Mouse (Mus musculus): ENCODE data around the gene Tcp11.

Tcp11 gene

DNA sequence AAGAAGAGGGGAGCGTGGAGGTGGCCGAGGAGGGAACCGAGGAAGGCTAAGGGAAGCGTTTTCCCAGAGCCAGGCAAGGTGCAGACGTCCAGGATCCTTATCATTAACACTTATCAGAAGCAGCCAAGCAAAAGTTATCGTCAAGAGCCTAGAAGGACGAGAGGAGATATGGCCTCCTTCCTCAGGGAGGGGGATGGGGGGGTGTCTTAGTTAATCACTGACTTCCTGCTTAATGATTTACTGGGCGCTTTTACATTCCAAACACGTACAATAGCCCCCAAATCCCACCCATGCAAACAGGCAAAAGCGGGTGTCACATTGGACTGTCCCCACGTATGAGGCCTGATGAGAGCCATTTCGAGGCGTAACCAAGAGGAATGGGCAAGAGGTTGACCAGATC is 2.4 kb upstream of the Tcp11 start:
- DNase-seq, result no peak

DNA sequence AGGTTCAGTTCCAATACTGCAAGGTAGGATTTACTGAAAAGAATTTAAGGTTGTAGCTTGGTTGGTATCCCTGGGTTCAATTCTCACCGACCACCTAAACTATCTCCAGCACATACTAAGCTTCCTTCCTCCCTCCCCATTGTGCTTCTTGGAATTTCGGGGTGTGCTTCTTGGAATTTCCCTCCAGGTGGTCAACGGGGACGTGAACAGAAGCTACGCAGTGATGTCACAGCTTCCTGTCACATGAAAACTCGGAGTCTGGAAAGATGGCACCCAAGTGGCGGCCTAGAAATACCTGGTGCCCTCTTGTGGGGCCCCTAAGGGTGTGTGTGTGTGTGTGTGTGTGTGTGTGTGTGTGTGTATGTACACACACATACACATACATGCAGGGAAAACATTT is 1.4 kb upstream of the Tcp11 start:
- no peak for DNase-seq

DNA sequence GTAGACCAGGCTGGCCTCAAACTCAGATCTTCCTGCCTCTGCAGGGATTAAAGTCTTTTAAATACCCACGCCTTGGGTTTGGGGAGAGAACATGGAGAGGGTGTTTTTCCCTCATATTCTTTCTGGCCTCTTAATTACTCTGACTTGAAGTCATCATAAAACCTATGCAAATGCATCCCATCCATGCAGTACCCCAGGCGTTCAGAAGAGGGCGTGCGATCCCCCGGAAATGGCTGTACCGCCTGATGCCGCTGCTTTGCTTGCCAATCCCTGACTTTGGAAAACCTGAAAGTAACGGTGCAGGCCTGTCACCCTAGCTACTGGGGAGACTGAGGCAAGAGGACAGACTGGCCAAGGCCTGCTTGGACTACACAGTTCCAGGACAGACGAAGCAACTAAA is 946 bp upstream of the Tcp11 start:
- DNase-seq, result no peak

DNA sequence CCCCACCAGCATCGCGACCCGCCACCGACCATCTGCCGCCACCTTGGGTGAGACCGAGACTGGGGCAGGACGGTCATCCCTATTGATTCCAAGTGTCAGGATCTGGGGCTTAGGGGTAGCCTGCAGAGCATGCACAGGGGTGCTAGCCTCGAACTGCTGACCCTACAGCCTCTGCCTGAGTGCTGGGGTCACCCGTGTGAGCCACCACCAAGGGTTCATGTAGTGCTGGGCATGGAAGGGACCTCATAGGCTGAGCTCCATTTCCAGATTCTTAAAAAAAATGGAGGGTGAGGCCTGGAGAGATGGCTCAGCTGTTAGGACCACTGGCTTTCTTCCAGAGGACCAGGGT is 352 bp upstream of the Tcp11 start:
- DNase-seq, result no peak

DNA sequence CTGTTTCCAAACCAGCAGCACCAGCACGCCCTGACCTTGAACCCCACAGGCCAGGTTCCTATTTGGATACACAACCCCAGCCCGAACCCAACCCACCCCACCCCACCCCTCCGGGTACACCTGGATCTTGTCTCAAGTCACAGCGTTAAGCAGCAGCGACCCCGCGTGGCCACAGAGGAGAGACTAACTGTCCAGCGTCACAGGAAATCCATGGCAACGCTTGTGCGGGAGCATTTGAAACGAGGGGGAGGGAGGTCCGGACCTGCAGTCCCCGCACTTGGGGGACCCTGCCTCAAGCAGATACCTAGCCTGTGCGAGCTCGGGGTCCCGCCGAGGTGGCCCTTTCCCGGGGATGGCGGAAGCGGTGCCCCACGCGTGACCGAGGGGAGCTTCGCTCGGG is 821 bp downstream of the Tcp11 start:
- peak; percentile 66 for DNase-seq

DNA sequence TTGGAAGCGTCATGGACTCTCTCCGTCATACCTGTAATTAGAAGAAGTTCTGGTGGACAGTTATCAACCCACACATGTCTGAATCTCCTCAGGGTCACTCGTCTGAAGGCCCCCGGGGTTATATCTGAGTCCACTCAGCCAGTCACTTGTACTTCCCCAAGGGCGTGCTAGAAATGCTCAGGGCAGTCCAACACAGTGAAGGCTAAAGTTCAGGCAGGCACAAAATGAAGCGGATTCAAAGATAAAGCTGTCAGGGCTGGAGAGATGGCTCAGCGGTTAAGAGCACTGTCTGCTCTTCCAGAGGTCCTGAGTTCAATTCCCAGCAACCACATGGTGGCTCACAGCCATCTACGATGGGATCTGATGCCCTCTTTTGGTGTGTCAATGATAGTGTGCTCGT is 2.4 kb downstream of the Tcp11 start:
- no peak for DNase-seq

DNA sequence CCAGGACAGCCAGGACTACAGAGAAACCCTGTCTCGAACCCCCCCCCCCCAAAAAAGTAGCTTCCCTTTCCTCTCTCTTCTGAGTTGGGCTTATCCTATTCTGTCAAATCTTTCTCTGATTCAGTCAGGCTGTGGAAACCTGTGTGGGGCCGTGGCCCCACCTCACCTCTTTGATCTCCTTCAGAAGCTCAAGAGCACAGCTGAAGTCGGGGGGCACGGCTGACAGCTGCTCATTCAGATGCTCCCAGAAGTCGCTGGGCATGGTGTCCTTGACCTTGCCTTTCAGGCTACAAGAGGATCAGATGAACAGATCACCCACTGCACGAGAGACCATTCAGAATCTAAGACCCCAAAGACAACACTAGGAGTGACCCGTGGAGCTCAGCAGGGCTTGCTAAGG is 6.0 kb downstream of the Tcp11 start:
- DNase-seq, result no peak

DNA sequence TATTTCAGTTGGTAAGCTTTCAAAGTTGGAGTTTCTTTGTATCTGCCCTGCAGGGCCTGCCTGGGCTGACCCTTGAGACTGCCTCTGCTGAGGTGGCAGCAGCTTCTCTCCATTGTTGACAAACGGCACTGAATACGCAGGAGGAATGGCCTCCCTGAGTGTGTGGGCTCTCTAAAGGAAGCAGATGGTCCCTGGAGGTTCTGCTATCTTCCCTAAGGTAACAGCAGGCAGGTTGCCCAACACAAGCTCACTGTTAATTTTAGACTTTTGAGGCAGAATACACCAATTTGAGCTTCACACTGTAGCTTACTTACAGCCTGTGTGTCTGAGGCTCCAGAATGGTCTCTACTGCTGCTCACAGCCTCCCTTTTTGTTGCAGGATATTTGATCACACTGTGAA is 7.7 kb downstream of the Tcp11 start:
- DNase-seq, result peak; percentile 45

DNA sequence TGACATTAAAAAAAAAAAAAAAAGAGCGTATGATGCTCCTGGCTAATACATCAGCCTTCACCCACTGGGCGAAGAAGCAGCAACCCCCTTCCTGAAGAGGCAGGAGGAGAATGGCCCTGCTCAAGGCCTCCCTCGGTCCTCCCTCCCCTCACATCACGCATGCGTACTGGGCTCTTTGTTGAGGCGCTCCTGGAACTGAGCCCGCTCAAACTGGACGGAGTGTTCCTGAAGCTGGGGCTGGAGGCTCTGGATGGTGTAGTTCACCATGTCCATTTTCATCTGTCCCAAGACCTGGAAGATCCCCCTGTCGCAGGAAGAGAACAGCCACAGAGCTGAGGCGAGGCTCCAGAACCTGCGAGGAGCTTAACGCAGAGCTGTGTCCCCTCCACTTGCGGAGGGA is 10.2 kb downstream of the Tcp11 start:
- DNase-seq, result no peak

DNA sequence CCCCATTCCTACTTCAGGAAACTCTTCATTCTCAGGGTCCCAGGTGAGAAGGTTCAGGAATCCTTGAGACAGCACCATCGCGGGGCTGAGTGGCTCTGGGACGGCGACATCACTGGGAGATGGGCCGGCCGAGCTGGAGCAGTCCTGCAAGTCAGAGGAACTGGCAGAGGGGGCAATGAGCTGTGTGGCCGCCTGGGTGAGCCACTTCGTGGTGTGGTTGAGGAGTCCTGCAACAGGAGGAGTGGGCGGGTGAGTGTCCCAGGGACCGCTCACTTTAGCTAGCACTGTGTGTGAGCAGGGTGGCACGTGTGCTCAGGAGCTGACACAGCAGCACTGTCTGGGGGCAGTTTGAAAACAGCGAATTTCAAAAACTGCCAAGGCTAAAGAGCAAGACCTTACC is 11.0 kb downstream of the Tcp11 start:
- no peak for DNase-seq

DNA sequence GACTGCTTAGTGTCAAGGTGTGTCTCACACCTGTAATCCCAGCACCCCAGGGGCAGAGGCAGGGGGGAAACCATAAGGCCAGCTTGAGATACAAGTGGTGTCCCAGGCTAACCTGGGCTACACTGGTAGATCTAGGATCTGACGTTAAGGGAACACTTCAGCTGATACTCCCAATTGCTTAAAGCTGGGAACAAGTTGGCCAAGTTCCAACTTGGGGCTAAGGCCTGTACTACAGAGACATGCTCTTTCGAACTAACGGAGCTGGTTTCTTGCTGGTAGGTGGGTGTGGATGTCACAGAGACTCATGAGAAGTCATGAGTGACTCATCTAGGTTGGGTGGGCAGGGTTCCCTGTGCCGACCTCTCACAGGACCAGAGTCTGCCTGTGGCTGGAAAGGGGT is 13.1 kb downstream of the Tcp11 start:
- no peak for DNase-seq

DNA sequence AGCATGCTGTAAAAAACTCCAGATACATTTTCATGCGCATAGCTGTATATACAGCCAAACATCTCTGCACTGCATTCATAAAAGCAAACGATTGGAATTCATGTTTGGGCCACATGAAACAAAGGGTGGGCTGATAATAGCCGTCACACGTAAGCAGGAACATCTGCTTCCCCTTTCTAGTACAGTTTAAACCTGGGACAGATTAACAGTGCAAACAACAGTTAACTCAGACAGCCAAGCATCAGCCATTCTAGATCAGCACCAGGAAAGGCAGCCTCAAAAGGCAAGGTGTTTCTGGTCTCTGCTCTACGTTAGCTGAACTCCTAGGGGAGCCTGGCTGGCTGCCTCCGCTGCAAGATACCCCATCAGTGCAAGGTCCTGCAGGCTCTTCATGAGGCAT is 17.3 kb downstream of the Tcp11 start:
- no peak for DNase-seq

DNA sequence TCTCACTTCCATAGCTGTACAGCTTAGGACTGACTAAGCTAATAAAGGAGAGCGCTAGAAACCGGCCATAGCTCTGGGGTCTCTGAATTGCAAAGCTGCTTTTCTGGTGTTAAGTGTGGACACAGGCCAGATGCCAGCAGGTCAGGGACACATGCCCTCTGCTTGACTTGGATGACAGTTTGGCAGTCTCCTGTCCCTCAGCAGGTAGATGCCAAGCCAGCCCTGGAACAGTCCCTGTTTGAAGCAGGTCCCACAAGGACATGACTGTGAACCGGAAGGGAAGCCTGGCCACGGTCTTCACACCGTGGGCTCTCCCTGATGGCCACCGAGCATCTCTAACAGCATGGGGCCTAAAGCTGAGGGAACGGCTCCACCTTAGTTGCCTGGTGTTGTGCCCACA is 17.7 kb downstream of the Tcp11 start:
- no peak for DNase-seq

DNA sequence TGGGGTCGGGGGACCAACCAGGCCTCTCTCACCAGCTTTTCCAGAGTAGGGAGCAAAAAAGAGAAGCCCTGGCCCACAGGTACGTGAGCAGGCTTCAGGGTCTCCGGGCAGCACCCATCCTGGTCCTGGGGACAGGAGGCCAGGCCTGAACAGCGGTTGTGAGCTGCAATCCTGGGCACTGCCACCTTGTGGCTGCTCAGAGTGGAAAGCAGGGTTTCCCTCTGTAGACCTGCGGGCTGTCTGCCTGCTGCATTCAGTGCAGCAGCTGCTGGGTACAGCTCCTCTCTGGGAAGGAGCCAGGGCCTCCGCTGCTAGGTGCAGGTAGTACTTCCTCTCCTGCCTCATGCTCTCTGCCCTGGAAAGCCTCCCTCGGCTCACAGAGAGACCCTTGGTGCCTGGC is 19.0 kb downstream of the Tcp11 start:
- DNase-seq, result peak; percentile 36

DNA sequence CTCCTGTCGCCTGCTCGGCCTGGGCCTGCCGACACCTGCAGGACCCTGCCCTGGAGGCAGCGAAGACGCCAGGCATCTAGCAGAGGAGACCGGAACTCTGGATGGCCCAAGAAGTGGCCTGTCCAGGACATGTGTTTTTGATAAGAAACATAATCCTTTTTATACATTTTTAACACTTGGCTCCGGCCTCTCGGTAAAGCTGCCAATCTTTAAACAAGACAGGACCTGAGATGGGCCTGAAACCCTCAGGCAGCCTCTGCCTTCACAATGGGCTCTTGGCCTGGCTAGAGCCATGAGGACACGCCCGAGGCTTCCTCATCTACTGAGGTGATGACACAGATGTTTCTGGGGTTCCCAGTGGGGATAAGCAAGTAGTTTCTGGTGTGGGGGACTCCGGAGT is 19.8 kb downstream of the Tcp11 start:
- no peak for DNase-seq

DNA sequence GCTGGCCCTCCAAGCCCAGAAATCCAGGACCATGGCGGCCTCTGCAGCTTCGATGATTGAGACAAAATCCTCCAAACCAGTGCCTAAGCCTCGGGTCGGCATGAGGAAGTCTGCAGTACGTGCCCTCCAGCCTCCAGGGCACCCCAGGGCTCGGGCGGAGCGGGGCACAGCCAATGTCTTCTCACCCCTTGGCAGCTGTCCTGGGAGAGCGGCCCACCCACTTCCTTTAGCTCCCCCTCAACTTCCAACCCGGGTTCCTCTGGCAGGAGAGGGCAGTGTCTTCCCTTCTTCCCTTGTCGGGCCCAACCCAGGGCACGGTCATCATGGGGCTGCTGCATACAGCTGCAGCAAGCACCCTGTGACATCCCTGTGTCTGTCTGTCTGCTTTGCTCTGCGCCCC is 22.1 kb downstream of the Tcp11 start:
- DNase-seq, result no peak

DNA sequence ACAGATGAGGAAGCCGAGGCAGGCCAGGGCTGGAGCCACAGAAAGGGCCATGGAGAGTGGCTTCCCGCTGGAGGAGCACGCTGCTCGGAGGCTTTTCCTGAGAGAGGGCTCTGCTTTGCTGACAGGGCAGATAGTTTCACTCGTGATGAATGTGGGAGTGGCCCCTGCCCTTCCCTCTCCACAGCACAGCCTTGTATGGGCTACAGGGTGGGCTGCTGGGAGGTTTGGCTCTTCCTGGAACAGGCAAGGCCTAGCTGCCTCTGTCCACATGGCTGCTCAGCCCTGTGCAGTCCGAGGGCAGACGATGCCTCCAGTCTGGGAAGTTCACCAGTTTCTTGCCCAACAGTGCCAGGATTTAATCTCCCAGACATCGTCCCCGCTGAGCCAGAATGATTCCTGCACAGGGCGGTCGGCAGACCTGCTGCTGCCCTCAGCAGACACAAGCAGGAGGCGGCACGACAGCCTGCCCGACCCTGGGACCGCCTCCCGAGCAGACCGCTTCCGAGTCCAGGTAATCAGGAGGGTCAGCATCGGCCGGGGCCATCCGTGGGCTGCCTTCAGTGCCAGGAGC is 28.1 kb downstream of the Tcp11 start:
- no peak for DNase-seq

DNA sequence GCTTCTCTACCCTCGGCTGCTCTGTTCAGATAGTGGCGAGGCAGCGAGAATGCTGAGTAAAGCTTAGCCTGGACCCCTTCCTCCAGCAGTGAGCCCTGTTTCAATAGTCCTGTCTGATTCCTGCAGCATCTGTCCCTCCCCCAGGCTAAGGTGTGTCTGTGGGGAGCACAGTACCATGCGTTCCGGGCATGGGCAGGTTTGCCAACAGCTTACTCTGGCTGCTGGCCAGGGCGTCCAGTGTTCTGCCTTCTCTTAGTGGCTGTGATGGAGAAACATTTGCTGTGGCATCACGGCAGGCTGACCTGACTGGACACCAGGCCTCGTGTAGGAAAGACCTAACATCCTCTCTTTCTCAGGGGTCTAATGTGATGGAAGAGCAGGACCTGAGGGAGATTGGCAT is 30.2 kb downstream of the Tcp11 start:
- DNase-seq, result no peak

DNA sequence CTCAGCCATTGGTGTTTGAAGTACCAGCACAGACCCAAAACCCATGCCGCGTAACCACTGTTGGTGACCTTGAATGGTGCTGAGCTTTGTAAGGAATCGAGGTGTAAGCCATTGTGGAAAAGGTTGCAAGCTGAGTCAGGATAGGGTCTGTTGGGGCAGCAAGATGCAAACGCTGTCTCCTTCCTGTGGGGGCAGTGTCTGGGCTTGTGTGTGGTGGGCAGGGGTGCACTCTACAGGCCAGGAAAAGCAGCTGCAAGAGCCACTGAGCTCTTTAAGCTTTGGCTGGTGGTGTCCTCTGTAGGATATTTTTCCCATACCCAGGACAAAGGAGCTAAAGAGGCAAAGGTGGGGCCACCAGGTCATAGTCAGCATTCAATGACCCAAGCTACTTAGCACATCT is 32.0 kb downstream of the Tcp11 start:
- no peak for DNase-seq

DNA sequence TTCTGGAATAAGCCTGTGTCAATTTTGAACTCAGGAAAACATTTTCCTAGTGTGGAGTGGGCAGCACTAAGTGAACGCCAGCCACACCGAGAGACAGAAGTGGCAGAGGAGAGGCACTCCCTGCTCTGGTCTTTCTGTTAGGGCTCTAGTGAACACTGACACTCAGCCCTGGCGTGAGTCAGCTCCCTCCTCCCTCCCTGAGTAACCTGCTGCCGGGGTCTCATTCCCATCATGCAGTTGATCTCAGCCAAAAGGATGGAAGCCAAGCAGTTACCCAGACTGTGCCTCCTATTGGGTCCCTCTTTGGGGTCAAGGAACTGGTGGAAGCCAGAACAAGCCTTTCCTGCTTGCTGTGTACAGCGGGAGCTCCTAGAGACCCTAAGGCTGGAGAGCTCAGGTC is 32.9 kb downstream of the Tcp11 start:
- no peak for DNase-seq

DNA sequence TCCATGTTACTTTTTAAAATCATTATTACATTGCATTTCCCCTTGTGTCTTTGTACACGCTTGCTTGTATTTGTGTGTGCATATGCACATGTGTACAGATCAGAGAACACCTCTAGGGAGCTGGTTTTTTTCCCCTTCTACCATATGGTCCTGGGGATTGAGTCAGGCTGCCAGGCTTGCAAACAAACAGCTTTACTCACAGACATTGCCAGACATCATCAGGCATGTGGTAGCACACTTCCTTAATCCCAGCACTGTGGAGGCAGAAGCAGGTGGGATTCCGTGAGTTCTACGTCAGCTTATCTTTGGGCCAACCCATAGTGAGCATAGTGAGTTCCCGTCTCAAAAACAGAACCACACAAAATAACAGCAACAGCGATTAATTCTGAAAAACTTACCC is 33.4 kb downstream of the Tcp11 start:
- no peak for DNase-seq

DNA sequence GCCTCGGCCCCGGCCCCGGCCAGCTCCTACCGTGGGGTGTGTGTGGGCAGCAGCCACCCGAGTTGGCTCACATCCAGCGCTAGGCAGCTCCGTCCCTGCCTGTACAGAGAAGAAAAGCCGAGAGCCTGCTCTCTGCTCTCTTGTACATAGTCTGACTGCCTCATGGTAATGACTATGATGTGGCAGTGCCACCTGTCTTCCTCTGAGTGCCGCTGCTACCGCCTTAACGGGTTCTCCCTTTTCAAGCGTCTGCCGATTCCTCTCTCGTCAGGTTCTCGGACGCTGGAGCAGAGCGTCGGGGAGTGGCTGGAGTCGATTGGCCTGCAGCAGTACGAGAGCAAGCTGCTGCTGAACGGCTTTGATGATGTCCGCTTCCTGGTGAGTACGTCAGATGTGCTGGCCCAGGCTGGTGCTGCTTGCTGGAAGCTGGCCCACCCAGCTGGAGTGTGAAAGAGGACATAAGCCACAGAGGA is 38.1 kb downstream of the Tcp11 start:
- DNase-seq, result peak; percentile 77

DNA sequence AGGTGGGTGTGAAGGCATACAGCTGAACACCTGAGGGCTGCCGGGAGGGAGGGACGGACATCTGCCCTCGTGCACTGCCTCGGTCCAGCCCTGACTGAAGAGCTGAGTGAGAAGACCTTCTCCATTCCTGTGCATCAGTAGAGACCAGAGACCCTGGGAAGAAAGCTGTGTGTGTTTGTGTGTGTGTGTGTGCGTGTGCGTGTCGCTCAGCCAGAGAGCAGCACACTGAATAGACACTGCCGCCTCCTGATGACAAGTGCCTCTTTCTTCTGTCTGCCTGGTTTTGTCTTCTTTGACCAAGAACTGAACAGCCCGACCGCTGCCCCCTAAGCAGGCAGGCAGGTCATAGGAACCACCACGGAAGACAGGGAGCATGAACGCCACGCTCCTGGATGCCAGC is 39.1 kb downstream of the Tcp11 start:
- no peak for DNase-seq

DNA sequence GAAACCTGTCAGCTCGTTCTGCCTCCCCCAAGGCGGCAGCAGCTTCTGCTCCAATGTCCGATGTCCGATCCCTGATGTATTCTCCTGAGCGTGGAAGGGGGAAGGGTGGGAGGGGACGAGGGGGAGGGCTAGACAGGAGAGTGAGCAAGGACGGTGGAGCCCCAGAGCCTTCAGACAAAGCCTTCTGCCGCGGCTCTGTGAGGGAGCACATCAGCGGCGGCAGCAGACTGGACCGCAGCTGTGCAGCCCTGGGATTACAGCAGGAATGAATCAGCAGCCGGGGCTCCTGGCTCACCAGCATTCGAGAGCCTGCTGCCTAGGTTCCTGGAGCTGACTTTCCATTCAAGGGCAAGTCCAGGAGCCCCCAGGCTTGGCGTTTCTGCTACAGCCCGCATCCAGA is 39.8 kb downstream of the Tcp11 start:
- peak; percentile 17 for DNase-seq

DNA sequence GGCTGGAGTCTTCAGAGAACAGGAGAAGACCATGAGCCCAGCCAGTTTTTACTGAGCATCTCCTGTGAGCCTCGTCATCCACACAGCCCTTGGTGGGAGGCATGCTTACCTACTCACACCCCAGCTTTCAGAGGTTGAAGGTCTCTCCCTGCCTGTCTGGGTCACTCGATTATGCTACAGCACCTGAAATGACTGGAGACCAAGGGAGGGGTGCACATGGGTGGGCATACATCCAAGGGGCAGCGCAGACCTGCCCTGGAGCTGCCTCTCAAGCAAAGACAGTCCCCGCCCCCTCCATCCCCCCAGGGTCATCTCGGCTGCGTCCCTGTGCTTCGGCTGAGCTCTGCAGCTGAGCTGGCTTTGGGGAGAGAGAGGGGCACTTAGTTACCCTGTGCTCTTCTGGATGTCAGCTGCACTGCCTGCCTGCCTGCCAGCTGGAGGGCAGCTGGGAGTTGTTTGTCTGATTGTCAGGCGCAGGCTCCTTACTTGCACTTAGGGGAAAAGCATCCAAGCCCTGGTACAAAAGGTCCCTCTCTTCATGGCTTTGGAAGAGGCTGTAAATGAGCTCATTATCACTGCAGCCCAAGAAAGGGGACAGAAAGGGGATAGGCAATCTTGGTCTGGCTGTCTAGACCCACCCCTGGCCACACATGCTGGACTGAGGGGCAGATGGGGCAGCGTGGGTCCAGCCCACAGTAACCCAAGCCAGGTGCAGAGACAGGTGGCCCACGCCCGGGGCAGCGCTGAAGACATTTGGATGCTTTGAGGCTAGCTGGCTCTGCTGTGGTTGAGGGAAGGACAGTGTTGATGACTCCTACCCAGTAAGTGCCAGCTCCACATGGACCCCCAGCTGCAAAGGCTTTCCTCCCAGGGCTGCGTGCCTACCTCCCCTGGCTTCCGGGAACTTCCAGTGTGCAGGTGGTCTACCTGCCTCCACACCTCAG is 43.4 kb downstream of the Tcp11 start:
- DNase-seq, result peak; percentile 74

Data from layer of hippocampus, adult 9-11 months (tissue).